Mouse (Mus musculus): ENCODE data around the gene Zfp819.
A peak's percentile ranks its signal among the peaks of the same experiment; 100 is the strongest.

The Zfp819 gene

DNA sequence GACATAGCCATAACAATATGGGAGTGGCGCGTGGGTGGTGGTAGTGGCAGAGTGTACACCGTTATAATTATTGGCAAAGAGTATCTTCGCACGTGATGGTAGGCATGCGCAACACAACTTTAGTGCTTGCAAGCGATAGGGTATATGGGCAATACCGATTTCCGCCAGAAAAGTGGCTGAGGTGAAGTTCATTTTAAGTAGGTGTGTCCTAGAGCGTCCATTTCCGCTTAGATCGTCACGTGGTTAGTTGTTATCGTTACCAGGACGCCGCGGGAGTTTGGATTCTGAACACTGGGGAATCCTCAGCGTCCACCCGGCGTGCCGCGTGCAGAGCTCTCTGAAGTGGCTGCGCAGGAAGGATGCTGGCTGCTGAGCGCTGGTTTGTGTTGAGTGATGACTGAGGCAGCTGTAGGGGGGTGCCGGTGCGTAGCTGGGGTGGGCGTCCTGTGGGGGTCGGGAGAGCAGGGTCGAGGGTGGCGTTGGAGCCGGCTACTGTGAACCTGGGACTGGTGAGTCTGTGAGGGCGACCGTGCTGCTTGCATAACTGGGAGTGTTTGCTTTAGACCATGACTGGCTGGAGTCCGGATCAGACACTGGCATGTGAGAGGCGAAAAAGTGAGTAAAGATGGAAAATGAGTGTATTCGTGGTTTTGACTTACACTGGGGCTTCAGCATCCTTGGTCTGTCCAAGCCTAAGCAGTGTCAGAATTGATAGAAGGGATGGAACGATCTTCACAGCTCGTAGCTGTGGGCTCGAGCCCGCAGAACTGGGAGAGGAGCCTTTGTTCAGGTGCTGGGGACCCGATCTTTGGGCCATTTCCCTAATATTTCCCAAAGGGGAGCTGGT, at the start of gene Zfp819:
Gene Zfp819 (plus strand): TSS at position 274 of the 847 bp plus-strand sequence.
- peak; percentile 88 for DNase-seq (ENCODE audit: low spot score)

DNA sequence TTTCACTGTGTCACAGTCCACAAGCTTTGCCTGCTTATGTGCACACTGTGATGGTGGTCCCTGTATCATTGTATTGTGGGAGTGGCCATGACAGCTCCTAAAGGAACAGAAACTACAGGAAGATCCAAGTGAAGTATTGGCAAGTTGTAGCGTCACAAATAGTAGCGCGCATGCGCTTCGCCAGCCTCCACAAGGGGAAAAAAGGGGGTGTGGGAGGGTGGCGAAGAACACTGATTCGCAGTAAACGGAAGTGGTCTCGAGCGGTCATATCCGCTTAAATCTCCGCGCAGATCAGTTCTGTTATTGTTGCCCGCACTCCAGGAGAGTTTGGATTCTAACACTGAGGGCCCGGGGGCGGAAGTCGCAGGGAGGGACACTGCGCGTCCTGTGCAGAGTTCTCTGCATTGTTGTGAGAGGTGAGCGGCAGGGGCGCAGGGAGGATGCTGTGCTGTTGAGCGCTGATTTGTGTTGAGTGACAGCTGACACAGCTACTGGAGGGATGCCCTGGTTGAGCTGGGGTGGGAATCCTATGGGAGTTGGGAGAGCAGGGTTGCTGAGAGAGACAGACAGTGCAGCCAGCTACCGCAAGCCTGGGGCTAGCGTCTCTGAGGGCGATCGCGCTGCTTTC, 44.8 kb upstream of the Zfp819 start, which contains the start of gene Zfp658:
Gene Zfp658 (plus strand): TSS at position 251 of the 628 bp plus-strand sequence.
- peak; percentile 96 for DNase-seq (ENCODE audit: low spot score)

DNA sequence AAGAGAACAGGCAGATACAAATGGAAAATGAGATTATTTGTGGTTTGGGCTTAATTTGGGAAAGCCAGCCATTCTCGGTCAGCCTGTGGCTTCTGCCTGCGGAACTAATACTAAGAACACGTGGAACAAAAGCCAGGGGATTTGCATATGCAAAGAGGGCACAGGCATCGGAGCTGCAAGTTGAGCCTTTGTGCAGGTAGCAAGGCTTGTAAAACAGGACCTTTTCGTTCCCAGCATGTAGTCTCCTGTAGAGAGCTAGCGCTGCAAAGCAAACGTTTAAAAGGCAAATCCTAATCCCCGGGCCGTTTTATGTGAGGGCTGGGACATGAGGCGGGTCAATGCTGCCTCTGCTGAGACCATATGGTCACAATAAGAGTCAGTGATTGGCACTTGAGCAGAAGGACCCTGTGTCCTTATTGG, 44.3 kb upstream of the Zfp819 start:
- DNase-seq (ENCODE audit: low spot score): peak; percentile 62

DNA sequence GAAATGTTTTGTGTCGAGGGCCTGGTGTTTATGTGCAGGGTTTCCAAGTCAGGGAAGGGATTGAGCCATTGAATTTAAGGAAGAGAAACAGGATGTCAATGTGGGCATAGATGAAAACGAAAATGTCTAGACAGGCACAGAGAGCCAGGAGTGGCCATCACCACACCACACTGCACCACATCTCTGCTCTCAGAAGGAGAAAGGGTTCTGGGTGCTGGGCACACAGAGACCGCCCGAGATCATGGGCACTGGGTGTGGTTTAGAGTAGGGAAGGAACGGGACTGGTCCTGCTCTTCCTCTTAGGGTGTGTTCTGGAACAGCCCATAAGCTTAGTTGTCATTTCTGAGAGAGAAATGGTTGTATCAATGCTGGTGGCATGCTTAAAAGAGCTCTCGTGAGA, 43.7 kb upstream of the Zfp819 start:
- no peak for DNase-seq (ENCODE audit: low spot score)

DNA sequence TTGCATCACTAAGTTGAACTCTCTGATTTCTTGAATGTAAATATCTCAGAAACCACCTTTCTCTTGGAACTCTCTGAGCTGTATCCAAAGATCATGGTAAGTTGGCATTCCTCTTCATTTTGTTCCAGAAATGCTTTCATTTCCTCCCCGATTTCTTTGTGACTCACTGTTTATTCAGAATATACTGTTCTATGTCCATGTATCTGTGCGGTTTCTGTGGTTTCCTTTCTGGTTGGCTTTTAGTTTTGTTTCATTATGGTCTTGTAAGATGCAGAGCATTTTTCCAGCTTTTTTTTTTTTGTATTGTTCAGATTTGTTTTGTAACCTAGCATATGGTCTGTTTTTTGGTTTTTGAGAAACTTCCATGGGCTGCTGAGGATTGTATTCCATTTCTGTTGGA, 35.8 kb upstream of the Zfp819 start:
- no peak for DNase-seq (ENCODE audit: low spot score)

DNA sequence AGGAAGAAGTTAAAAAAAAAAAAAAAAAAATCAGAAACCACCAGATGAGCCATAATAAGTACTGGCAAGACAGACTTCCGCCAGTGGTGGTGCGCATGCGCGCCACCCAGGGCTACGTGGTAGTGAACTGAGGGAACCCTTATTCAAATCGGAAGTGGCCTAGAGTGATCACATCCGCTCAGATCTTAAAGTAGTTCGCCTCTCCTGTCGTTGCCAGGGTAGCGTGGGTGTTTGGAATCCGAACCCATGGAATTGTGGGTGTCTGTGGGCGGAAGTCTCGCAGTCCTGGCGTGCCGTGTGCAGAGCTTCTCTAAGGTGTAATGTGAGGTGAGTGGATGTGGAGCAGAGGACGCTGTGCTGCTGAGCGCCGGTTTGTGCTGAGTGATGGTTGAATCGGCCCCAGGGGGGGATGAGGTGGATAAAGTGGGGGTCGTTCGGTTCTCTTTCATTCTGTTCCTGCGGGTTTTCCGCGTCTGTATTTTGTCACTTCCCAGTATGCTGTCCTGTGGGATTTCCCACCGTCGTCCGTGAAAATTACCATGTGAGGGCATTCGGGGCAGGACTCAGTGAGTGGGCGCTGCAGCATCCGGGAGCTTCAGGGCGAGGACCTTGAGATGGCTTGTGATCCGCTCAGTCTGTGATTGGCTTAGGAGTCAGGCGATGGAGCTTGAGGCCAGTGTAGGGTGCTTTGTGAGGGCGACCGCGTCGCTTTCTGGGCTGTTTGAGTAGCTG, 27.4 kb upstream of the Zfp819 start, which contains the start of gene Zfp719:
Gene Zfp719 (plus strand): TSS at position 171 of the 732 bp plus-strand sequence.
- peak; percentile 95 for DNase-seq (ENCODE audit: low spot score)

DNA sequence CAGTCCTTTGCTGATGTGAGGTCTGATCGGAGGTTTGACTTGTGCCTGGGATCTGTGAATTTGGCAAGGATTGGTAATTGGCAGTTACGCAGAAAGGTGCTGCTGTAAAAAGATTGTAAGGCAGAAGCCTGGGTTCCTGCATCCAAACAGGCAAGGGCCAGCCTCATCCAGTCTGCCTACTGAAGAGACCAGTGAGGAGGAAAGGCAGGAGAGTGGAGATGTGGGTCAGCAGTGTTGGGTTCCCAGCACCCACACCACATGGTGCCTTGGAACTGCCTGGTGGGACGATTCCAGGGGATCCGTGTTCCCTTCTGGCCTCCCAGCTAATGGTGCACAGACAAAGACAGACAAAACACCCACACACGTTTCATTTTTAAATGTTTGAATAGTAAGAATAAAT, 26.4 kb upstream of the Zfp819 start:
- DNase-seq (ENCODE audit: low spot score): no peak

DNA sequence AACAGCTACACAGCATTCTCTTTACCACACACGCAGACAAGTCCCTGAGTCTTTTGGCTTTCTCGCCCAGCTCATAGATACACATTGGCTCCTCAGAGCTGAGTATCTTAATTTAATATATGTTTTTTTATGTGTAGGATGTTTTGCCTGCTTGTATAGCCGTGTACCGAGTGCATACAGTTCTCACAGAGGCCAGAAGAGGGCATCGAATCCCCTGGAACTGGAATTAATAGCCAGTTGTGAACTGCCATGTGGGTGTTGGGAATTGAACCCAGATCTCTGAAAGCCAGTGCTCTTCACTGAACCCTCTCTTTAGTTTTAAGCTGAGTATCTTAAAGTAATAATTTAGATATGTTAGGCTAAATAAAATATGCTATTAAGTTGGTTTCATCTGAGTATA, 22.2 kb upstream of the Zfp819 start:
- no peak for DNase-seq (ENCODE audit: low spot score)

DNA sequence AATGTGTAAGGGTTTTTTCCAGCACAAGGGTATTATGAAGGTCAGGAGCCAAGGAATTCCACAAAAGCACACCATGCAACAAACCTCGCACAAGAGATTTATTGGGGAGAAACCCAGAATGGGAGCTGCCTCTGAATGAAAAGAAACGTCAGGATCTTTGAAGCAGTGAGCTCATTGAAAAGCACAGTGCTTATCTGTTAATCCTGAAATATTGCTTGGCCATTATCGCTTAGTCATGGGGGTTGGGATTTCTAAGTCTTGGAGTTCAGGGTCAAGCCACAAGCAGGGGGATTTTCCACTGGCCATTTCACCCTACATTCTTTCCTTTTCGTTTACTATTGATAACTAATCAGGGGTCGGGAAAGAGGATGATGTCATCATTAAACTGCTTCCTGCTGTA, 5.1 kb upstream of the Zfp819 start:
- peak; percentile 51 for DNase-seq (ENCODE audit: low spot score)

DNA sequence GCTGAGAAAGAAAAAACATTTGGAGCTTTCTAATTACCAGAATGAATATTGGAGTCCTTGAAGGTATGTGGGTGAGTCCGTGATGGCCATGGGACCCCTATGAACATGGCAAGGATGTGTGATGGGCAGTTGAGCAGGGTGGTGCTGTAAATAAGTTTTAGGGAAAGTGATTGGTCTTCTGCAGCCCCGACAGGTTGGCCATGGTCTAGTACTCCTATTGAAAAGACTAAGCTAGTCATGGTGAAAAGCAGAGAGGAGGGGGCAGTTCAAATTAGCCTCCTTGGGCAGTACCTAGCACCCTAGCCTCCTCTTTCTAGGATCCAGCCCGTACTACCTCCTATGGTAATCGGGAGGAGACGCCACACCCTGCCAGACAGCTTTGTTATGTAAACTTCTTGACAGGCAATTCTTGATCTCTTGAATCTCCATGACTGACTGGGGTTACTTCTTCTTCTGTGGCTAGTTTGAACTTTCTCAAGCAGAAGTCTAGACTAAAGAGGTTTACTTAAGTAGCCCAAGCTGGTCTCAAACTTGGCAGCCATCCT, 846 bp downstream of the Zfp819 start:
- DNase-seq (ENCODE audit: low spot score): no peak

DNA sequence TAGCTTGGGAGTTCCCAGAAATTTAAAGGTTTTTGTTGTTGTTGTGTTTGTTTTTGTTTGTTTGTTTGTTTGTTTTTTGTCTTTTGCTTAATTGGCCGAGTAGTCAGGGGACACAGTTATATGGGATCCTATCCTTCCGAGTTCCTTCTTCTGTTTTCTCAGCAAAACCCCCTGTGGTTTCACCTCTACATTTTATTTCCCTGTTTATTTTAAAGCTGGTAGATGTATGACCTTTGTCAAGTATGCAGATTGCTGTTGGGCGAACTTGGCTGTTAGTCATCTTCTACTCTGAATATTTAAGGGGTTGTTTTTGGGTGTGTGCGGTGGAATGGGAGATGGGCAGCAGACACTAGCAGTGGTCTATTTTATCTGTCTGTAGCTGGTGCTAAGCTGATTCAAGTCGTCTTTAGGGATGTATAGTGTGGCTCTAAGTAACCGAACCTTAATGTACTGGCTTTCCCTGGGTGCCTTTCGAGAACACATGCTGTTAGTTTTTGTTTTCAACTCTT, 1.4 kb downstream of the Zfp819 start:
- DNase-seq (ENCODE audit: low spot score): no peak

DNA sequence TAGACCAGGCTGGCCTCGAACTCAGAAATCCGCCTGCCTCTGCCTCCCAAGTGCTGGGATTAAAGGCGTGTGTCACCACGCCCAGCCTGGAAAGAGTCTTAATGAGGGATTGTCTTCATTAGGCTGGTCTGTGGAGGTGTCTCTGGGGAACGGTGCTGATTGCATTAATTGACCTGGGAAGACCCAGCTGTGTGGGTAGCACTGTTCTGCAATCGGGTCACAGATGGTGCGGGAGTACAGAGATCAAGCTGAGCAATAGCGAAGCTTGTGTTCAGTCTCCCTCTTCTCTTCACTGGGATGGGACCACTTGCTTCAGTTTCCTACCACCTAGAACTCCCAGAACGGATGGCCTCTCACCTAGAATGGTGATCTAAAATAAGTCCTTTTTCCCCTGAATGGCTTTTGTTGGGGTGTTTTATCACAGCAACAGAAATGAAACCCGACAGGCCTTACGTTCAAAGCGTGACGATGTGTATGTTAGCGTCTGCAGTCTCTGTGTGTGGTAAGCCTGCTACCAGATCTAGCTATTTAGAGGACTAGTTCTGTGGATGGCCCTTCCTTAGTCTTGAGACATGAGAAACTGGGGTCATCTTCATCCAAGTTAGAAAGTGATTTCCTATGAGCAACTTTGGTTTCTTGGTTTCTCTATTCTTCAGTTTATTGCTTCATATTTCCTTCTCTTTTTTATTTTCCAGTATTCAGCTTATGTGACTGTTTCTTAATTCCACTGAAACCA, 7.0 kb downstream of the Zfp819 start:
- DNase-seq (ENCODE audit: low spot score): no peak

DNA sequence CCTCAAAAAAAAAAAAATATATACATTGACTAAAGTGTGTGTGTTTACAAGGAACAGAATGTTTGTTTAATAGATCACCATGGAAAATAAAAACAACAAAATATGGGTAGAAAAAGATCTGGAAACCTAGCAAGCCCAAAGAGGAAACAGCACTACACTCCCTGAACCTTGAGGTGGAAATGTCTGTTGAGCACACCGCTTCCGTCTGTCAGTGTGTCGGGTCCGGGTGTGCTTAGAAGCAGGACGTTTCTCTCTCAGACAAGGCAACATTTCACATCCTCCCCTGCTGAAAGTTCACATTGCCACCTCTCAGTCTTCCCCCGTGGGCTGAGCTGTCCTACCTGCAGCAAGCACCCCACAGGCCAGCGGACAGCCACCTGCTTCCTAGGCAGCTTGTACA, 16.0 kb downstream of the Zfp819 start:
- DNase-seq (ENCODE audit: low spot score): no peak

DNA sequence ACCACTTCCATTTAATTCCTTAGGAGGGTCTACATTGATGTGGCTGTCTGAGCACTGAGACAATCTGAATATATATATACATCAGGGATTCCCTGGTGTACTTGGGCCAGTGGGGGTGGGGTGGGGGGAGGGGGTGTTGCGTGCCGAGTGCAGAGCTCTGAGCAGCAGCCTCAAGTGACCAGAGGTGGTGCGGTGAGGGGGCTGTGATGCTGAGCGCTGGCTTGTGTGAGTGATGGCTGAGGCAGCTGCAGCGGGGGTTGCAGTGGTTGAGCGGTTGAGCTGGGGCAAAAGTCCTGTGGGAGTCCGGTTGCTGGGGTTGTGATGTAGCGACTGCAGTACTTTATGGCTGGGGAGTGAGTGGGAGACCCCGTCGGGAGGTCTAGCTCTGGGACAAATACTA, 16.9 kb downstream of the Zfp819 start:
- peak; percentile 30 for DNase-seq (ENCODE audit: low spot score)

DNA sequence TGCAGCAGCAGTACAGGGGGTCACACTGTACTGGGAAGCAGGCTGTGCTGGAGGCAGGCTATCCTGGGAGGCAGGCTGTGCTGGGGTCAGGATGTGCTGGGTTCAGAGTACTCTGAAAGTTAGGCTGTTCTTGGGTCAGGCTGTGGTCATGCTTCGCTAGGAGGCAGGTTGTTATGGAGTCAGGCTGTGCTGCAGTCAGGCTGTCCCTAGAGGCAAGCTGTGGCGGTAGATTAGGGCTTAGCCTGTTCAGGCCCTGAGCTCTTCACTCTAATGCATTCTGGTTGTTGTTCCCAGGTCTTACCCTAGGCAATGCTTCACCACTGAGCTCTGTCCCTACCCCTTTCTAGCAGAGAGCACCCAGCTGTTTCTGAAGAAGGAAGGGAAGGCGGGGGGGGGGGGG, 18.1 kb downstream of the Zfp819 start:
- no peak for DNase-seq (ENCODE audit: low spot score)

DNA sequence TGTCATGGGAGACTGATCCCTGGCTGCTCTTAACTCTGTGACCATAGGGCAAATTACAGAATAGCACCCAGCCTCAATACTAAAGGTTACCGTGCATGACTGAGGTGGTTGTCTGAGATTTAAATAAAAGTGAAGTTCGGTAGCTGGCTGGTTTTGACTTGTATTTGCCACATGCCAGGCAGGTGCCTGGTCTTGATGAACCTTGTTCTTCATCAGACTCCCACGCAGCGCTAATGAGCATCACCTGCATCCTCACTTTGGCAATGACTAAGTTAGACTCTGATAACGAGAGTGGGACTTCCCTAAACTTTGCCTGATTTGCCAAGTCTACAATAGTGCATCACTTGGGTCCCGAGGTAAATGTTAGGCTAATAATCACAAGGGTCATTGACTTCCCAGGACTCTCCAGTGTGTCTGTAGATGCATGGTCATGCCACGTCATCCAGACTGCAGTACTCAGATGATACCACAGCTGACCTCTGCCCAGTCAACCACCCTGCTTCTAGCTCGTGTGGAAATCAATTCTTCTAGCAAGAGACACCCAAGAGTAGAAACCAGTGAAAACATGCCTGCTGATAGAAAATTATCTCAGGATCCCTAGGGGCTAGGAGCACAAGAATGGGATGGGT, 18.9 kb downstream of the Zfp819 start:
- DNase-seq (ENCODE audit: low spot score): no peak

DNA sequence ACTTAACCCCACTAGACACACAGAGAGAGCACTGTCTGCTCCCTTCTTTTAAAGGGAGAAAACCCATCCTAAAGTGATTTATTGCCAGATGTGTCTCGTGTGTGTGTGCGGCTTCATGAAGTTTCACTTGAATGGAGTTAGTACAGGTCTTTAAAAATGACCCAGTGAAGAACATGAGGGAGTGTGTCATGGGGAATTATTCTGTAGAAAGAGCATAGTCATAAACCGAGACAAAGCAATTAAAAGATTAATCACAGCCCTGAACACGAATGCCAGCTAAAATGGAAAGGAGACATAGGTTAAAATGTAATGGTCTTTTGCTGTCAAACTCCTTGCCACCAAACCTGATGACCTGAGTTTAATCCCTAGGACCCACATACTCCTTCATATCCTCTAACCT, 27.0 kb downstream of the Zfp819 start:
- DNase-seq (ENCODE audit: low spot score): no peak

DNA sequence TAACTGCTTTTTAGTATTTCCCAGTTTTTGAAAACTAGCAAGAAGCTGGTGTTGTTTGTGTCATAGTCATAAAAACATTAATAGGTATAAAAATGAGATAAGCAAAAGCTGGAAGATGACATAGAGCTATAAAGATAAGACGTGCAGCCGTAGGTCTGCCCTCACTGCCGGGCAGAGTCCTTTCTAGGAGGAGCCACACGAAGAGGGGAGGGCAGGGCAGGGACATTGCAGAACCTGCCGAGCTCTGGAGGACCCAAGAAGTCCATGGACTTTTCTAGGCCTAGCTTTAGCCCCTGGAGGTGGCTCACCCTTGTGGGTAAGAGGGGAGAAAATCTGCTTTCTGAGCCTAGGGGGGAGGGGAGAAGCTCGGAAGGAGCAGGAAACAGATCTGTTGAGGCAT, 27.5 kb downstream of the Zfp819 start, which contains the start of gene Ceacam18:
Gene Ceacam18 (plus strand): TSS at position 208 of the 400 bp plus-strand sequence.
- no peak for DNase-seq (ENCODE audit: low spot score)

DNA sequence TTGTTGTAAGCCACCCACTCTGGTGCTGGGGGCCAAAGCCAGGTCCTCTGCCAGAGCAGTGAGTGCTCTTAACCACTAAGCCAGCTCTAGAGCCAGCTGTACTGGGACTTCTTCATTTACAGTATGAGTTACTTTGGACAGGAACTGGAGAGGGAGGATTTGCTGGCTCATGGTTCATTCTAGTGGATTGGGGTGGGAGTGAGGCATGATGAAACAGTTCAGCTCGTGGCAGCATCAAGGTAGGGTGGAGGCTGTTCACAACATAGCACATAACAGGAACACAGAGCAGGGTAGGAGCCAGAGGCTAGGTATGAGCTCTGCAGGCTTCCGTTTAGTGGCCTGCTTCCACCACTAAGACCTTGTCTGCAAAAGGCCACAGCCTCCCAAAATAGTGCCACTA, 29.2 kb downstream of the Zfp819 start:
- DNase-seq (ENCODE audit: low spot score): no peak

DNA sequence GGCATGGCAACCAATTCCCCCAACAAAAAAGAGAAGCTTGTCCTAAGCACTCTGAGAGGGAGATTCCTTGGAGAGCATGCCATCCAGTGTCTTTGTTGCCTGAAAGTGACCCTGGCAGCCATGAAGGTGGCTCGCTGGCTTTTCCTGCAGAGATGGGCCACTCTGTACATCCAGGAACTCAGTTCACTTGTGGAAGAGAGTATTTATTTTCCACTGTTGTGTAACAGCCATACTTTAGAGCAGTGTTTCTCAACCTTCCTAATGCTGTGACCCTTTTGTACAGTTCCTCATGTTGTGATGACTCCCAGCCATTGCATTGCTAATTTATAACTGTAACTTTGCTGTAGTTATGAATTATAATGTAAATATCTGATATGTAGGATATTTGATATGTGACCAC, 30.1 kb downstream of the Zfp819 start:
- no peak for DNase-seq (ENCODE audit: low spot score)

DNA sequence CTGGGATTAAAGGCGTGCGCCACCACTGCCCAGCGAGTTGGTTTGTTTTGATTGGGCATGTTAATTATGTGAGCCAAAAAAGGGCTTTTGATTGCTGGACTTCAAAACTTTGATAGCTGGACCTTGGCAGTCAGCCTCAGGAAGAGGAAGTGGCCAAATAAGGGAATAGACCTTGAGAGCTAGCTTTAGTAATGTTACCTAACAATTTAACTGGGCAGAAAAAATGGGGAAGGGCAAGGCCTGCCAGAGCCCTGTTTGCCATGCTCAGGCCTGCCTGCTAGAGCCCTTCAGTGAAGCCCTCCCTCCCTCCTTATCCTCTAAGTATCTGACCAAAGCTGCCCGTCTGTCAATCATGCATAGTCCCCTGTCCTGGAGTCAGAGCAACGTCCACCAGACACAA, 35.6 kb downstream of the Zfp819 start:
- DNase-seq (ENCODE audit: low spot score): no peak
